Mouse (Mus musculus) MEL (cell line): Measurements from ENCODE around the gene Senp5.

Experiments
- CTCF ChIP-seq, 3 experiments: IDR thresholded peaks in 2 of 3; conservative IDR thresholded peaks in 1 of 3; 2 replicates each; pipeline ENCODE4 v1.5.1; 2011 to 2012; ENCODE audit warnings: low read length in 3 of 3, low read depth in 2 of 3, mild to moderate bottlenecking in 2 of 3, improper control_type of control experiment in 1 of 3, inconsistent platforms in 1 of 3, mixed read lengths in 1 of 3, moderate library complexity in 1 of 3; ENCODE audit not compliant: control insufficient read depth in 1 of 3, insufficient read depth in 1 of 3, poor library complexity in 1 of 3, severe bottlenecking in 1 of 3
- E2F4 ChIP-seq: IDR thresholded peaks from 2 replicates; pipeline ENCODE4 v1.6.1; 2011; ENCODE audit warnings: low read depth, low read length, improper control_type of control experiment, borderline replicate concordance
- JUND ChIP-seq: IDR thresholded peaks from 2 replicates; pipeline ENCODE4 v1.6.1; 2011; ENCODE audit warnings: low read depth, mild to moderate bottlenecking, improper control_type of control experiment, low read length
- KAT2A ChIP-seq: conservative IDR thresholded peaks from 2 replicates; pipeline ENCODE4 v1.6.1; 2012; ENCODE audit warnings: low read depth, low read length, improper control_type of control experiment, inconsistent platforms
- POLR2A ChIP-seq, 2 experiments: IDR thresholded peaks; 2 replicates each; pipeline ENCODE4 v1.6.1; 2011 to 2012; ENCODE audit warnings: low read length in 2 of 2, mild to moderate bottlenecking in 2 of 2, control low read depth in 1 of 2, improper control_type of control experiment in 1 of 2, low read depth in 1 of 2, moderate library complexity in 1 of 2; ENCODE audit not compliant: control insufficient read depth in 1 of 2, insufficient read depth in 1 of 2, poor library complexity in 1 of 2
- TBP ChIP-seq: IDR thresholded peaks from 2 replicates; pipeline ENCODE4 v1.8.0; 2011; ENCODE audit warnings: low read depth, low read length, improper control_type of control experiment
- ZC3H11A ChIP-seq: IDR thresholded peaks from 2 replicates; pipeline ENCODE4 v1.6.1; 2012; ENCODE audit warnings: low read depth, mild to moderate bottlenecking, inconsistent platforms, low read length, improper control_type of control experiment

GRCm38 (mm10) chr16:32008529-32009293 is 5.6 kb upstream of the Senp5 start:
- TF ChIP-seq JUND (no peak), E2F4 (no peak), CTCF (IDR thresholded peaks at IDR 0.05 in 2 of 3, conservative IDR thresholded peaks at IDR 0.05 in 1 of 3; ENCODE audit: control insufficient read depth in 1 of 3, insufficient read depth in 1 of 3, low read depth in 2 of 3, low read length in 3 of 3, poor library complexity in 1 of 3, severe bottlenecking in 1 of 3) (no peak), POLR2A (IDR thresholded peaks at IDR 0.05; ENCODE audit: control insufficient read depth in 1 of 2, insufficient read depth in 1 of 2, low read depth in 1 of 2, low read length in 2 of 2, poor library complexity in 1 of 2) (no peak), ZC3H11A (no peak), TBP (no peak), KAT2A (no peak)
